ENCODE assay signal across 9 mouse cellular contexts in genomic region chr12:24706764-24707479, GRCm38 (mm10). TPM values are rescaled to one million over a fixed set of nuclear protein-coding genes. Genes with fewer than 3 reads are reported as not detected.
DNase-seq lines count a peak whose midpoint lies in the region; ATAC-seq and TF ChIP-seq lines count a peak whose summit lies in the region.
"Had no signal": no experiment of that assay in that cellular context is flagged by ENCODE, and none has a peak within 500 bp of the region (broad histone marks: within the 10 kb centered on the region; RNA-seq: fewer than 3 reads in every experiment).

No protein-coding gene starts in this region.

- ATAC-seq in activated CD4-positive, CD25-positive, alpha-beta regulatory T cell, adult 4 months = no peak

- peak overlapping the region; percentile 99 for H3K27ac ChIP-seq in forebrain, embryonic 10.5 days
- H3K27ac ChIP-seq in midbrain, embryonic 10.5 days (replicated peaks) = peak overlapping the region; percentile 99
- no peak overlapping the region for H3K27ac ChIP-seq in gastrocnemius, adult 2 months

- DNase-seq in CD4-positive helper T cell, adult 2 months (ENCODE audit: low read depth, low spot score) = peak; percentile 63
- DNase-seq in MEL-GATA-1-ER (ENCODE audit: extremely low read depth, low read depth) = peak; percentile 70
- peak; percentile 83 for DNase-seq in forebrain, embryonic 10.5 days (ENCODE audit: extremely low spot score, low spot score)
- peak; percentile 65 for DNase-seq in kidney, adult 9 months
- DNase-seq in midbrain, embryonic 10.5 days (ENCODE audit: low spot score) = peak; percentile 80
- DNase-seq in testis, postnatal 14 days (ENCODE audit: low spot score) = peak; percentile 63
- DNase-seq in gastrocnemius, adult 2 months = no peak

- H3K9me3 ChIP-seq in forebrain, embryonic 10.5 days = no peaks in the 10 kb centered on the region
- H3K9me3 ChIP-seq in midbrain, embryonic 10.5 days (replicated peaks) = no peaks in the 10 kb centered on the region

- peak overlapping the region; percentile 90 for H3K4me3 ChIP-seq in forebrain, embryonic 10.5 days
- H3K4me3 ChIP-seq in midbrain, embryonic 10.5 days = peak overlapping the region; percentile 98
- H3K4me3 ChIP-seq in gastrocnemius, adult 2 months = no peak overlapping the region

- H3K36me3 ChIP-seq in forebrain, embryonic 10.5 days (replicated peaks) = peaks cover 32% of the 10 kb centered on the region
- peaks cover 31% of the 10 kb centered on the region for H3K36me3 ChIP-seq in midbrain, embryonic 10.5 days

- intact Hi-C loops in gastrocnemius, adult 2 months (cut with DNase I) = no loop called here

- peaks cover 45% of the 10 kb centered on the region for H3K4me1 ChIP-seq in forebrain, embryonic 10.5 days
- peaks cover 46% of the 10 kb centered on the region for H3K4me1 ChIP-seq in midbrain, embryonic 10.5 days

- H3K27me3 ChIP-seq in forebrain, embryonic 10.5 days (ENCODE audit: poor library complexity, severe bottlenecking) = no peaks in the 10 kb centered on the region
- H3K27me3 ChIP-seq in midbrain, embryonic 10.5 days (ENCODE audit: low read depth, poor library complexity, severe bottlenecking) = no peaks in the 10 kb centered on the region

- no peak for TF ChIP-seq CTCF in gastrocnemius, adult 2 months (IDR thresholded peaks at IDR 0.05)

- WGBS in forebrain, embryonic 10.5 days = under 1% methylated on average over 27 of the region's 27 CpGs
- WGBS in midbrain, embryonic 10.5 days = under 1% methylated on average over 27 of the region's 27 CpGs

RNA-seq across cellular contexts. Expression of gene Rrm2, which starts 1.1 kb away (rescaled TPM):
- polyA plus RNA-seq in forebrain, embryonic 10.5 days (2016; fragmentation: Nextera tagmentation; extraction: Ambion mirVana) = 828 and 834 TPM in 2 replicates
- 732 and 813 TPM in 2 replicates for polyA plus RNA-seq in midbrain, embryonic 10.5 days (2016; fragmentation: Nextera tagmentation; extraction: Ambion mirVana)
- 1 to 10 TPM in 1 of 2 experiments, under 1 TPM in 1; 0.89 to 1.1 TPM for total RNA-seq in gastrocnemius, adult 2 months (2021)
- 100 to 1,000 TPM; 134 to 174 TPM for polyA plus RNA-seq in activated CD4-positive, CD25-positive, alpha-beta regulatory T cell, adult 4 months (2017; shearing (Covaris generic))

RNA-seq across cellular contexts. Expression of gene Cys1, which starts 25.3 kb away (rescaled TPM):
- 0.40 and 0.79 TPM in 2 replicates for polyA plus RNA-seq in forebrain, embryonic 10.5 days (2016; fragmentation: Nextera tagmentation; extraction: Ambion mirVana)
- 0.39 and 0.49 TPM in 2 replicates for polyA plus RNA-seq in midbrain, embryonic 10.5 days (2016; fragmentation: Nextera tagmentation; extraction: Ambion mirVana)
- 1 to 10 TPM; 1.8 to 2.7 TPM for total RNA-seq in gastrocnemius, adult 2 months (2021)
- polyA plus RNA-seq in activated CD4-positive, CD25-positive, alpha-beta regulatory T cell, adult 4 months (2017; shearing (Covaris generic)) = under 1 TPM in 1 of 2 experiments, not detected in 1; 0.60 TPM
- total RNA-seq: neutrophil, adult 5-6 weeks had no signal

RNA-seq across cellular contexts. Expression of gene Klf11, which starts 55.8 kb away (rescaled TPM):
- 10.5 and 10.6 TPM in 2 replicates for polyA plus RNA-seq in forebrain, embryonic 10.5 days (2016; fragmentation: Nextera tagmentation; extraction: Ambion mirVana)
- 13.6 and 16.1 TPM in 2 replicates for polyA plus RNA-seq in midbrain, embryonic 10.5 days (2016; fragmentation: Nextera tagmentation; extraction: Ambion mirVana)
- total RNA-seq in gastrocnemius, adult 2 months (2021) = 1 to 10 TPM; 4.1 to 7.9 TPM
- polyA plus RNA-seq in activated CD4-positive, CD25-positive, alpha-beta regulatory T cell, adult 4 months (2017; shearing (Covaris generic)) = 1 to 10 TPM; 2.0 to 2.1 TPM
